Mouse (Mus musculus) liver, embryonic 14.5 days (tissue): ENCODE data around the gene Rhot2. TPM values are rescaled to one million over a fixed set of nuclear protein-coding genes. Genes with fewer than 3 reads are reported as not detected.

ENCODE experiments used
- ATAC-seq: fragments of 200-750 bp; cut with Nextera tagmentation; 2 replicates; pipeline ENCODE4 v1.8.0; 2017; ENCODE audit warnings: moderate number of reproducible peaks, mild to moderate bottlenecking, moderate library complexity; ENCODE audit not compliant: insufficient read depth
- DNase-seq, 3 experiments: peaks; one replicate each; pipeline ENCODE4 v3.0.0-alpha.2; 2012 to 2013; ENCODE audit warnings: low read depth in 3 of 3, low spot score in 3 of 3
- H3K27ac ChIP-seq: fragments of 300-500 bp; sonication (generic); 2 replicates; pipeline ENCODE4 v1.5.1; 2014; ENCODE audit warnings: moderate library complexity, mild to moderate bottlenecking, control low read depth, inconsistent platforms
- H3K27me3 ChIP-seq: fragments of 300-500 bp; sonication (generic); 2 replicates; pipeline ENCODE4 v1.6.1; 2014; ENCODE audit warnings: mild to moderate bottlenecking, low read length, moderate library complexity; ENCODE audit not compliant: control insufficient read depth, insufficient read depth
- H3K36me3 ChIP-seq: fragments of 300-500 bp; sonication (generic); replicated peaks from 2 replicates; pipeline ENCODE4 v1.6.1; 2014; ENCODE audit warnings: low read depth; ENCODE audit not compliant: control insufficient read depth, insufficient read depth
- H3K4me1 ChIP-seq, 2 experiments: fragments of 200-500 bp in 1 of 2; fragments of 300-500 bp in 1 of 2; sonication (generic) in 1 of 2; replicated peaks; 2 replicates each; pipeline ENCODE4 v1.6.1; 2012 to 2014; ENCODE audit warnings: antibody characterized with exemption in 1 of 2, inconsistent platforms in 1 of 2, low read length in 1 of 2; ENCODE audit not compliant: control insufficient read depth in 2 of 2, insufficient read depth in 2 of 2
- H3K4me2 ChIP-seq: fragments of 300-500 bp; sonication (generic); 2 replicates; pipeline ENCODE4 v1.6.1; 2014; ENCODE audit warnings: low read depth, mild to moderate bottlenecking, control low read depth, moderate library complexity
- H3K4me3 ChIP-seq, 2 experiments: fragments of 200-500 bp in 1 of 2; fragments of 300-500 bp in 1 of 2; sonication (generic) in 1 of 2; 2 replicates each; pipeline ENCODE4 v1.5.1; 2012 to 2014; ENCODE audit warnings: low read depth in 2 of 2, low read length in 2 of 2, mild to moderate bottlenecking in 2 of 2, control low read depth in 1 of 2, inconsistent platforms in 1 of 2, moderate library complexity in 1 of 2; ENCODE audit not compliant: insufficient read depth in 1 of 2
- H3K9ac ChIP-seq: fragments of 300-500 bp; sonication (generic); replicated peaks from 2 replicates; pipeline ENCODE4 v1.6.1; 2014; ENCODE audit warnings: mild to moderate bottlenecking, control low read depth, moderate library complexity
- H3K9me3 ChIP-seq: fragments of 300-500 bp; sonication (generic); 2 replicates; pipeline ENCODE4 v1.6.1; 2016; ENCODE audit warnings: low read length, mixed read lengths; ENCODE audit not compliant: control insufficient read depth
- CTCF ChIP-seq: IDR thresholded peaks from 2 replicates; pipeline ENCODE4 v1.5.1; 2016; ENCODE audit warnings: antibody characterized with exemption, low read depth, control low read depth
- EP300 ChIP-seq: IDR thresholded peaks from 2 replicates; pipeline ENCODE4 v1.6.1; 2016; ENCODE audit warnings: antibody characterized with exemption, low read depth
- WGBS: fragments of 180-500 bp; shearing (Covaris S2); extraction: QIAGEN DNeasy Blood & Tissue Kit; methylation state at CpG from one replicate; pipeline ENCODE4 v1.1.7; 2014; ENCODE audit not compliant: insufficient replicate concordance; 5-methylcytosine and 5-hydroxymethylcytosine counted together
- polyA plus RNA-seq, 2 experiments: library from polyadenylated mRNA; depleted of rRNA in 1 of 2; stranded (reverse) in 1 of 2; unstranded in 1 of 2; fragments of >200 nt; fragmentation: Nextera tagmentation in 1 of 2; extraction: Ambion mirVana in 1 of 2; gene quantifications; 2 replicates each; pipeline versions ENCODE4 v1.2.1 to v1.2.3; 2012 to 2014

Rhot2 gene
- polyA plus RNA-seq, 2 experiments: 4.2 to 33.3 TPM

DNA sequence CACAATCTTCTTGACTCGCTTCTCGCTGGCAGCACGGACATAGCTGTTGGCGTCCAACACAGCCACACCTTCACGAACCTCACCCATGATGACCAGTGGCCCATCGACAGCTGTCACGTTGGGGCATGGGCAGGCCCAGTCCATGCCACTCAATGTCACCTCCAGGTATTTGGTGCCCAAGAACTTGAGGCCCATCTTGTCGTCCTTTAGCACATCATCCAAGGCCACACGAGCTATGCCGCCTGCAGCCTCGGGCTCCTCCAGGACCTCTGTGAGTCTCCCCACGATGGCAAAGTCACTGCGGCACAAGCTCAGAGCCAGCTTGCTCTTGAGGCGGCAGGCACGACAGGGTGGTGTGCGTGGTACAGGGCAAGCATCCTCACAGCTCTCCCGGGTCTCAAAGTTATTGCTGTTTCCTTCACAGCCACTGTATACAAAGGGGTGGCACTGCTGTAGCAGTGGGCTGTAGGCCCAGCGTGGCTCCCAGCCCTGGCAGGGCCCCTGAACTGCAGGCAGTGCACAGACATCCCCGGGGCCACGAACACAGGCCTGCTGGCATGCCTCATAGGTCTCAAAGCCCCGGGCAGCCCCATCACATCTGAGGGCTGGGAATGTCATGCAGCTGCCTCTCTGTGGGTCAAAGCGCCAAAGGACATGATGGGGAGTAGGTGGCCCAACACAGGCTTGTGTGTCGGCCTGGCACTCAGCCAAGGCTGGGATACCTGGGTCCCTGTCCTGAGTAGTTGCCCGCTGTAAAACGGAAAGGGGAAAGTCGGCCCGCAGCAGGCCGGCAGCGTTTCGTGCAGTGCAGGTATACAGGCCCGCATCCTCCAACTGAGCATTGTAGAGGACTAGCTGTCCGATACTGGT, 33.3 kb upstream of the Rhot2 start:
- ATAC-seq (no peak), DNase-seq (no peak)
- Histone ChIP-seq H3K9ac (no peak overlapping the region), H3K27me3 (no peaks in the 10 kb centered on the region), H3K9me3 (no peaks in the 10 kb centered on the region), H3K27ac (no peak overlapping the region), H3K36me3 (peaks cover 3% of the 10 kb centered on the region; the same call in 1 of the 2 replicates), H3K4me1 (peaks cover 4 to 33% of the 10 kb centered on the region in 2 experiments), H3K4me3 (no peak overlapping the region), H3K4me2 (no peak overlapping the region)
- TF ChIP-seq EP300 (no peak), CTCF (no peak)
- WGBS: 84% methylated on average over 32 of the region's 32 CpGs

GRCm38 (mm10) chr17:25877025-25877424, 32.4 kb upstream of the Rhot2 start:
- Histone ChIP-seq H3K27ac (no peak overlapping the region), H3K4me3 (no peak overlapping the region), H3K9me3 (no peaks in the 10 kb centered on the region), H3K4me1 (peaks cover 4 to 26% of the 10 kb centered on the region in 2 experiments), H3K9ac (no peak overlapping the region), H3K4me2 (peak overlapping the region; percentile 94), H3K36me3 (peaks cover 3% of the 10 kb centered on the region; the same call in 1 of the 2 replicates), H3K27me3 (no peaks in the 10 kb centered on the region)
- ATAC-seq (no peak), DNase-seq (no peak)
- TF ChIP-seq CTCF: no peak
- no peak for TF ChIP-seq EP300
- 78% methylated on average over 3 of the region's 3 CpGs for WGBS

DNA sequence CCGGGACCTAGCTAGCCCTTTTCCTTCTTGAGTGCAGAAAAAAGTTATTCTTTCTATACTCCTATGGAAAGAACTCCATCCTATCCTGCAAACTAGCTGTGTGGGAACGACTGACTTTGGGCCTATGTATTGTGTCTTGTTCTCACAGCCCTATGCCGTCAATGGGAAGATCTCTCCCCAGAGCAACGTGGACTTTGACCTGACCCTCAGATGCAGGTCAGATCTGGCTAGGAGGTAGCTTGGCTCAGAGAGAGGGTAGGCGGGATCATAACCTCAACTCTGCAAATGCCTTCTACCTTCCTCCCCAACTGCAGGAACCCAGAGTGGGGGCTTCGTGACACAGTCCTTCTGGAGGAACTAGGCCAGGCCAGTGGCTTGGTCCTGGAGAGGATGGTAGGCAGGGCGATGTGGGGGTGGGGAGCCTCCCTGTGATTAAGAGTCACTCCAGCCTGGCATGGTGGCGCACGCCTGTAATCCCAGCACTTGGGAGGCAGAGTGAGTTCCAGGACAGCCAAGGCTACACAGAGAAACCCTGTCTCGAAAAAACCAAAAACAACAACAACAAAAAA, 31.8 kb upstream of the Rhot2 start:
- WGBS: 64% methylated on average over 10 of the region's 10 CpGs
- TF ChIP-seq CTCF (no peak), EP300 (no peak)
- Histone ChIP-seq H3K4me2 (peak overlapping the region; percentile 94), H3K4me1 (peaks cover 4 to 21% of the 10 kb centered on the region in 2 experiments), H3K36me3 (peaks cover 3% of the 10 kb centered on the region; the same call in 1 of the 2 replicates), H3K4me3 (peak overlapping the region; percentile 91 to 93), H3K9me3 (no peaks in the 10 kb centered on the region), H3K27me3 (no peaks in the 10 kb centered on the region), H3K9ac (peak overlapping the region; percentile 75), H3K27ac (no peak overlapping the region)
- no peak for ATAC-seq
- DNase-seq: no peak

GRCm38 (mm10) chr17:25875171-25876136, 30.8 kb upstream of the Rhot2 start:
- DNase-seq (peak; percentile 68 to 73 (median 72)), ATAC-seq (peak; percentile 86)
- peak overlapping the region; percentile 91 to 93 for H3K4me3 ChIP-seq
- peaks cover 4 to 13% of the 10 kb centered on the region in 2 experiments for H3K4me1 ChIP-seq
- H3K9me3 ChIP-seq: no peaks in the 10 kb centered on the region
- under 1% methylated on average over 59 of the region's 59 CpGs for whole genome bisulfite sequencing
- H3K27me3 ChIP-seq: no peaks in the 10 kb centered on the region
- H3K36me3 ChIP-seq: peaks cover 3% of the 10 kb centered on the region; the same call in 1 of the 2 replicates
- TF ChIP-seq CTCF (peak; percentile 61), EP300 (no peak)
- H3K9ac ChIP-seq: peak overlapping the region; percentile 75
- H3K27ac ChIP-seq: peak overlapping the region; percentile 86
- peak overlapping the region; percentile 94 for H3K4me2 ChIP-seq
